Mouse (Mus musculus) testis, postnatal 14 days (tissue): ENCODE data around the gene Brinp2.
A peak's percentile ranks its signal among the peaks of the same experiment; 100 is the strongest.

Experiments used
- DNase-seq: peaks from one replicate; pipeline ENCODE4 v3.0.0; 2021; ENCODE audit warnings: low spot score

Brinp2 gene

DNA sequence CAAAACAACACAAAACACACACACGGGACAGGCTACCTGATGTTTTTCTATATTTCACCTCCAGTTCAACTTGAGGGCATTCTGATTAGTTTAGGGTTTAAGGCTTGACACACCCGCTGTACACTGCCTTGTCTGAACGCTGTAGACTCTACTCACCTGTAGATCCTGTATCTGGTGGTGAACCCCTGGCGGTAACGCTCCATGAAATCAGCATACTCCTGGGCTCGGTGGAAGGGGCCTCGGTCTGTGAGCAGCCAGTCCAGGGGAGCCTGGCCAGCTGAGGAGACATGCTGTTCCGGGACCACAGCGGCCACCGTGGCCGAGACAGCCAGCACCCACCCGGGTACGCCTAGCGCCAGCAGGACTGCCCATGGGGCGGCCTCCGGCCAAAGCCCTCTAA, 60.9 kb downstream of the Brinp2 start:
- DNase-seq = no peak

DNA sequence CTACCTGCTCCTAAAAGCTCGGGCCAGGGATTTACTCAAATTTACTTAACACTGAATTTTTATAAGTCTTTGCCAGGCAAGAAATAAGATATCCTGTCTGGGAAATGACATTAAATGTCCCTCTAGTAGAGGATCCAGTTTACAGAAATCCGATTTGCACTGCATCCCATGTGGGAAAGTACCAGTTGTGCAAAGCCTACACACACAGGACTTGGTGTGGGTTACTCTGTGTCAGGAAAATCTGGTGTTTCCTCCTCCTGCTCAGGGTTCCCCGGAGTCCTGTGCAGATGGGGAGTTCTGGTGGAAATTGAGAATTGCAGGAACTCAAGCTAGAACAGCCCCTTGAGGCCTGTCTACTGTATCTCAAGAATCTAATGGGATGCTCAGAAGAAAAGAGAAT, 70.9 kb downstream of the Brinp2 start:
- no peak for DNase-seq

DNA sequence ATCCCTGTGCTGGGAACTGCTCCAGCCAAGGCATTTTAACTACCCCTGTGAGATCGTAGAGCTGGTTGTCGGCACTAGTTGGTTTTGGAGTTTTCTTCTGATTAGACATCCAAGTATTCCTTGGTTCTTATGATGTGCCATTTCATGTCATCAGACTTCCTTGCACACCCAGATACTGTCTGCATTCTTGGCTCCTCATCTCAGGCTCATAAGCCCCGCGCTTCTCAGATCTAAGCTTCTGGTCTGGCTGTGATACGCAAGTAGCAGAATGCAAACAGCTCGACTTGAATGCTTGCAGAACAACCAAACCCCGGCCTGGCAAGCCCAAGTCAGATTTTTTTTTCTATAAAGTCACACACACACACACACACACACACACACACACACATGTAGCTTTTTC, 72.3 kb downstream of the Brinp2 start:
- DNase-seq = no peak

DNA sequence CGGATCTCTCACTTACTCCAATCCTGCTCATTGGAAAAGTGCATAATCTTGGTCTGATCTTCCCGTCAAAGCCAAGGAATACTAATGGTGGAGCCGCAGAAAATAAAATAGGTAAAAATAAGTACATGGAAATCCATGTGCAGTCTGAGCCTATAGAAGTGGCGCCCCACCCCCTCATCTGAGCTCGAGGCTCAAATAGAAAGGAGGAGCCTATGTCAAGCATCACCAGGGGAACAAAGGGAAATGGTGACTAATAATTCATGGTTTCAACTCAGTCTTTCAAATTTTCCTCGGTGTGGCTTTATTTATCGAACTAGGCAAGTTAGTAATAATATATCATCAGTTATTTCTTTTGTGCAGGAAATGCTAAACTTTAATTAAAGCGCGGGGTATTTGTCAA, 84.1 kb downstream of the Brinp2 start:
- no peak for DNase-seq

DNA sequence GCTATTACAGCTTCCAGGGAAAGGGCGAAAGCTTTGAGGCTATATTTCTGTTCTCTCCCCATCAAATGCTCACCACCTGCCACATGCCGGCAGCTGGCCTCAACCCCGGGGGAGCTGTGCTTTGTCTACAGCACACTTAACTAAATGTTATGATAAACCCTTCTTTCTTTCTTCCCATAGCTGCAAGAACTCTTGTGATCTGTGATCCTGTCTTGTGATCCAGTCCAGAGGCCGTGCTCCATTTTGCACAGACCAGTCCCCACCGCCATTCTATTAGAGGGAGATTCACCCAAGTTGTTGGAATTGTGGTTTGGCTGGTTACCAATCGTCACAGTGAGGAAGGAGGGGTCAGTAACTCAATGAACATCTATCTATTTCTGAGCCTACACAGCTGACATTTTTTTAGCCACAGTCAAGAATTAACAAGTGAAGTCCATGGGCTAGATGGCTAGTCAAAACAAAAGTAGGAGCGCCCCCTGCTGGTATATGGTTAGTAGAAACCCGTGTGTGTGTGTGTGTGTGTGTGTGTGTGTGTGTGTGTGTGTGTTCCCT, 89.0 kb downstream of the Brinp2 start:
- no peak for DNase-seq

DNA sequence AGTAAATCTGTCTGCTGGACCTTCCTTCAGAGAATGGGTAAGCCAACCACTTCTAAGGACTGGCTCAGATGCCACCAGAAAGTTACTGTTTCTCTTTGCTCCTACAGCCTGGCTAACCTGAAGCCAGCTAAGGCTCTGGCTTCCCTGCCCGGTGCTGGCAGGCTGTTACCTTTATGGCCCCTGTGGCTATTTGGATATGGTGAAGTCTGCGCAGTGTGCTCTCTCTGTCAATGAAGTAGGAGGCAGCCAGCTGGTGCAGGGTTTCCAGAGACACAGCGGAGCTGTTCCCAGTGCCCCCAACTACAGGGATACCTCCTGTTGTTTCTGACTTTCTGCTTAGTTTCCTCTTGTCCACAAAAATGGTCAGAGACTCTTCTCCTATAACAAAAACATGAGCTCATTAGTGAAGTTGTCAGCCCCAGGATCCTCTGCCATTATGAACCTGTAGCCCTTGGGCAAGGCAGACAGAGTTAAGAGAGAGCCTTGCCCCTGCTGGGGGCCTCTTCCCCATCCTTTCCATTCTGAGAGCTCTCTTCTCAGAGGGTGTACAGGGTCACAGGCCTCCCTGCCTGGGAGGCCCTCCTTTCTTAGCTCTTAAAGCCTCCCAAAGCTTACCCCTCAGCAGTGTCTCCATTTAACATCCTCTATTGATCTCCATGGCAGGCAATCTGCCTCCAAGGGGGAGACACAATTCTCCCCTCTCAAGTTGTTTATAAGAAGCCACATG, 89.7 kb downstream of the Brinp2 start:
- no peak for DNase-seq

DNA sequence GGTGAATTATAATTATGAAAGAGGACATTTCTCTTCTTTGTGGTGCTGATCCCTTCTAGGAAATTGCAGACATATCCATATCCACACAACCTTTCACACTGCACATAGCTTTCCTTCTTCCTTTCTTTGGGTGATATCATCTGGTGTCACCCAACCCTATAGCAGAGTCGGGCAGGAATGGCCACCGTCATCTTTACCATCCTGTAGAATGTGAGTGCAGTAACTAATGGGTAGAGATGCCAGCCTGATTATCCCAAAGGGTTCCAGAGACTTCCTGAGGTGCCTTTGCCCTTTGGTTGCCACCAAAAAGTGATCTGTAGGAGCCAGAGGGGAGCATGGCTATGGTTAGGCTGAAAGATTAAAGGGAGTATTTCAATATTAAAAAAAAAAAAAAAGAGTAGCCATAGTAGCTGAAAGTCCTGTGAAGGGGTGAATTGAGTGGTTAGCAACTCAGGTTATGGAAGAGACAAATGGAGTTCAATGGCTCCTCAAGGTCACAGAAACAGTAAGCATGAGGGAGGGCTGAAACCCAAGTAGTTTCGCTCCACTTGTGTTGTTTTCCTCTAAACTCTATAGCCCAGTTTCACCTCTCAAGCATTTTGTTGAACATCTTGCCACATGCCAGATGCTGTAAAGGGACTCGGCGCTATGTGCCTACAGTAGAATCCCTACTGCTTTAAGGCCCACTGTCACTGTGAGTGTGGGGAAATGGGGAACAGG, 96.5 kb downstream of the Brinp2 start:
- no peak for DNase-seq

DNA sequence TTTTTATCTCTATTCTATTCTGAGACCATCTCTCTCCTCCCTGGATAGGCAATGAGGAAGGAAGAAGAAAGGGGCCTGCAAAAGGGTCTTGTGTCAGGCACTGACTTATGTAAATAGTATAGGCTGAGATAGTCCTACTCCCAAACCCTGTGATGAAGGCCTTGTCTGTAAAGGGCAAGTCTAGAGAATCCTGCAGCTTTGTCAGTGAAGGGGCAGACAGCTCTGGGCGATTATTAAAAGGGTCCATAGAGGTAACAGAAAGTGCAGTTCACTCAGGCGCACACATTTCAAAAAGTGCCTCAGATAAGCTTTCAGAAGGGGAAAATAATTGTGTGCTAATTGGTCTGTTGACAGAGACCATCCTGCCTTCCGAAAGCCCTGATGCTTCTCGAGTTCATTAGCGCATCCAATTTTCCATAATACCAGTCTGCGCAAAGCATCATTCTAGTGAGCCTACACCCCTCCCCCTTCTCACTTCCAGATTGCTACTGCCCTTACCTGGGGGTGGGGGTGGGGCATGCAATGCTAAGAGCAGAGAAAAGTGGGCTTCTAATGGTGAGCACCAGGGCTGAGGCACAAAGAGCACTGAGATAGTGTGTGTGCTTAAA, 97.3 kb downstream of the Brinp2 start:
- no peak for DNase-seq

DNA sequence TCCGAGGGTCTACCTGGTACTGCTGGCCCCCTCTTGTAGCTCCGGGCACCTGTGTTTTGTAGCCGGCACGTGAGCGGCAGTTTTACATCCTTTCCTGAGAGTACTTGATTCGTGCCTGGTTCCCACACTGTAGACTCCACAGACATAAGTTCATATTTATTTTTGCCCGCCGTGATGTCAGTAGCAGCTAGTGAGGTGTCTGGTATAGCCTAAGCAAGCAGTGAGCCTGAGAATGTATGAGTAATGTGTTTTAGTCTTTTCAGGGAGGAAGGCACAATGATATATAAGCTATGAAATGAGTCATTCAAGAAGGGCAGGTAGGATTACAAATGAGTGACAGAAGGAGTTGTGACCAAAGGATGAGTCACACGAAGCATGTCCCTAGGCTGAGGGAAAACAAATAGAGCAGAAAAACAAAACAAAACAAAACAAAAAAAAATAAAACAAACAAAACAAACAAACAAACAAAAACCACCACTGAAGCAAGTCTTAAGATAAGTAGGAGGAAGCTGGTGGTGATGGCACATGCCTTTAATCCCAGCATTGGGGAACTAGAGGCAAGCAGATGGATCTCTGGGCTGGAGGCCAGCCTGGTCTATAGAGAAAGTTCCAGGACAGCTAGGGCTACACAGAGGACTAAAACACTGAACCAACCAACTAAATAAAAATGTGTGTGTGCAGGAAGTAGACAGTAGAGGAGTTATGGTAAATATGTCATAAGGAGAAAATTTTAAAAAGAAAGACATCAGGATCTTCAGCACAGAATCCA, 100.0 kb downstream of the Brinp2 start:
- no peak for DNase-seq

DNA sequence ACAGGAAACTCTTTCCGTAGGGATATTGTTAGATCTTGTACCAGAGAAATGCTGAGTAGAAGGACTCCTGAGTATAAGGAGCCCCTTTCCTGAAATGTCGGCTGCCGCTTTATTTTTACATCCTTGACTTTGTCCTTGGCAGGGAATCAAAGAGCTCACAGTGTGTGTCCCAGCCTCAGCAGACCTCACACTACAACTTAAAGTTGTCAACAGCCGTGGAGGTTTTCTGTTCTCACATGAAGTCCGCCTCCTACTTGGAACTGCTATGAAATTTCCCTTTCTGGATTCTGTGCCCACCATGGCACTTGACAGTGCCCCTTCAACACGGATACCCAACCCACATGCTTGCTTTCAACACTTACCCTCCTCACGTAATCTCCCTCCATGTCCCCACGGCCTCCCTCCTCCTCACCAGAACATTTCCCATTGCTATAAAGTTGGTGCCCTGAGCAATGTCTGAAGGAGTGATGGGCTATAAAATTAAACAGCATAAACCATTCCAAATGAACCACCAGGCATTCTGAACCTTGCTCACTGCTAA, 103.4 kb downstream of the Brinp2 start:
- no peak for DNase-seq

DNA sequence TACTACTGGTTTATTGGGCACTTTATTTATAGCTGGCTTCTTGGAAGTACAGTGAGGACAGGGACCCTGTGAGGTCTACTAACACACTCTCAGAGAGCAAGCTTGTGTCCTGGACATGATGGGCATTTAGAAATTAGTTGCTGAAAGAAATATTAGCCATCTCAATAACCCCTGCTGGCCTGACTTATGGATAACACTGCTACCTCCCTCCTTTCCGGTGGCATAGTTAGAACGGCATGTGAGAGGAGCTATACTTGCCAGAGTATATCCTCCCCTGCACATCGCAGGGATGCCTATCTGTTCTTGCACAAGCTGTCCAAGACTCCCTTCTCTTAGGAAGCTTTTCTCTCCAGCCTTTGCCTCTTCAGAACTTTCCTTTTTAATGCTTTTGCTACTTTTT, 107.9 kb downstream of the Brinp2 start:
- DNase-seq = no peak

DNA sequence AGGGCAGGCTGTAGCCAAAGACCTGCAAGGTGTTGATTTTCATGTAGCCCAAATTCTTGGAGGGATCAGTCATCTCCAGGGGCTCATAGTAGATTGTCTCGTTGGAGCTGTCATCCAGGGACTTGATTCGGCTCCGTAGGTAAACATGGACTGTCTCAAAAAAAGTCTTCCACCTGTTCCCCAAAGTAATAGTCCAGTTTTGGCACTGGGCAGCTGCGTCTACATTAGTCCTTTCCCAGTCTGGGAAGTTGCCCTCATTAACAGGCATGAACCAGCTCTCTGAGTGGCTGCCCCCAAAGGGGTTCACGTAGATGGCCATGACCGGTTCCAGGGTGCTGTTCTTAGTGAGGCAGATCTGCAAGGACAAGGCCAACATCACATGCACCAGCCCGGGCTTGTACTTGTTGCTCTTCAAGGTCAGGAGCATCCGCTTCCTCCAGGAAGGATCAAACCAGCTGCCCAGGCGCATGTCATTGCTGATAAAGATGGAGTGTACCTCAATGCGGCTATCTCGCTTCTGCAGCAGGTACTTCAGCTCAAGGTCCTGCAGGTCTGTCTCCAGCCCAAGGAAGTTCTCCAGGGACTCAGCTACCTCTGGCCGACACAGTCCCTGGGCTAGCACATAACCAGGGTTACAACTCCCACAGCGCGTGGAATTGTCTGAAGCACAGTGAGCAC, 109.5 kb downstream of the Brinp2 start:
- no peak for DNase-seq

DNA sequence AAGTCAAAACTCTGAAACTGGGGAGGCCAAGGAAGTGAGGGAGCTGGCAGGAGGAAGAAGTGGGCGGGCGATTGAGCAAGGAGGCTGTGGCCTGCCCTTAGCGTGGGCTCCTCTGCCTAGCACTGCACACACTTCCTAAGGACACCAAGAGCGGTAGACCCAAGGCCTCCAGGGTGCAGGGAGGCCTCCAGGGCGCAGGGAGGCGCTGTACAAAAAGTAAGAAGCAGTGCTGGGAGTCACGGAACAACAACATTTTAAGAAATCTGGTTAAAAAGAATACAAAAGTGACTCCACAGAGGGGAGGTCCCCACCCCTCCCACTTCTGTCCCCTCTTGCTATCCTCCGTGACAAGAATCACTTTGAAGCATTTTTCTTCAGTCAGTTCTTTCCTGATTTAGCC, 110.6 kb downstream of the Brinp2 start:
- peak; percentile 14 for DNase-seq

DNA sequence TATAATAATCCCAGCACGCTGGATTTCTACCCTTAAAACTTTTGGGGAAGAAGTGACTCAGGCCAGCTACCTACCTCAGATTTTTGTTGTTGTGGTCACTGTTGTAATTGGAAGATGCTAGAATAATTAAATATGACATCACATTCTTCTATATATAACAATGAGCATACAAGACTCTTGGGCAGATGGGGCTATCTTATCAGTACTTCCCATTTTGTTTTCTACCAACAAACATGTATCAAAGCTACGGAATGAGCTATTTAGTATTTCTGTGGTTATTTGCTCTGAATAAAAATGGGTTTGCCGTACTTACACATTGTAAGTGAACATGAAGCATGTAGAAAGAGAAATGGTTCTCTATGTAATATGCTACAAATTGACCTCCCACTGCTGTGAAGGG, 112.1 kb downstream of the Brinp2 start:
- no peak for DNase-seq

DNA sequence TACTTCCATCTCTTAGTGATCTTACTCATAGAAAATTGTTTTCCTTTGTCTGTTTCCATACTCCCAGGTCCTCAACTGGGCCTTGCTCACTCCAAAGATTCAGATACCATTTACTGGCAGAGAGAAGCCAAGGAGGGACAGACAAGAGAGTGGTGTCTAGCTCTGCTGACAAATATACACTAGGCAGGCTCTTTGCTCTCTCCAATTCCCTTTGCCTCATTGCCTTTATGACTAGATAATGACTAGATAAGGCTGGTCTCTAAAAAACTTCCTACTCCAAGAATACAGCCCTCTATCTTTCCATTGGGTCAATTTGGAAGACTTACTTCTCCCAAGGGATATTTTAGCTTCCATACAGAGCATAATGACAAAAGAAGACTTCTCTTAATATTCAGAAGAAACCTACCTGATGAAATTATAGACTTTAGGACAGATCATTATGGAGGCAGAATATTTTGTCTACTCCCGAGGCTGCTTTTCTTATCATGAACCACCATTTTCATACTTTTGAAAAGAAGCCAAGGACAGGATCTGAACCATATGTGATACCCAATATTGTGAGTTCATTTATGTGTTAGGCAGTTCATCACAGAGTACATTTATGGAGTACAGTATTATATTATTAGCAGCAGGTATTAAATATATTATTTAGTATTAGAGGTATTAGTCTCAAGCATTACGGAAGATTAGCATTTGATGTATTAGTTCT, 114.1 kb downstream of the Brinp2 start:
- DNase-seq = no peak

DNA sequence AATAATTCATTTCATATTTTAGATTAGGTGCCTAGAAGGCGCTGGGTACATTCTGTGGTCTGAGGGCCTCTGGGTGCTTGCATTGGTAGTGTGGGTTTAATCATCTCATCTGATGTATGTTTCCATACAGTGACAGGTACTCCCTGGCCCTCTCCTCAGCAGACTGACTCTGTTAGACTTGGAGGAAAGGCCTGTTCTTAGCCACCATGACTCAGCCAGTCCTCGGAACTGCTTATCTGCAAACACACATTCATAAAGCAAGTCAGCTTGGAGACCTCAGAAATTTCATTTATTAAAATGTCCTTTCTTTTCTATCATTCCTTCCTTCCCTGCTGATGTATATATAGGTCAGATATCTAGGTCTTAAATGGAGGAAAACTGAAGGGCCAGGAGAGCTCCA, 116.3 kb downstream of the Brinp2 start:
- DNase-seq = no peak

DNA sequence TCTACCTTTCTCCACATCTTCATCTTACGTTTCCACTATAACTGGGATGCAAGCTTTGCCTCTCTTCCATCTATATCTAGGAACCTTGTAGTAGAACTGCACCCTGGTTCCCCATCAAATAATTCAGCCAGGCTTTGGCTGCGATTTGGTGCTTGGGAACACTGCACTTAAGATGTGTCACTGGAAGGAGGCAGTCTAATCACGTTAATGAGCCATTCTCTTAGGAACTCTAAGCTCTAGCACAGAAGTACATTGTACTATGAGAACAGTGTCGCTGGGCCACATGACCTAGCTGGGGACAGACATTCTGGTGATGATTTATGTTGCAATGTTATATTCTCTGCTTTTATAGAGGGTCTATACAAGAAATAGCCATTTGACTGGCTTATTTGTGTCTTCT, 117.4 kb downstream of the Brinp2 start:
- DNase-seq = no peak

DNA sequence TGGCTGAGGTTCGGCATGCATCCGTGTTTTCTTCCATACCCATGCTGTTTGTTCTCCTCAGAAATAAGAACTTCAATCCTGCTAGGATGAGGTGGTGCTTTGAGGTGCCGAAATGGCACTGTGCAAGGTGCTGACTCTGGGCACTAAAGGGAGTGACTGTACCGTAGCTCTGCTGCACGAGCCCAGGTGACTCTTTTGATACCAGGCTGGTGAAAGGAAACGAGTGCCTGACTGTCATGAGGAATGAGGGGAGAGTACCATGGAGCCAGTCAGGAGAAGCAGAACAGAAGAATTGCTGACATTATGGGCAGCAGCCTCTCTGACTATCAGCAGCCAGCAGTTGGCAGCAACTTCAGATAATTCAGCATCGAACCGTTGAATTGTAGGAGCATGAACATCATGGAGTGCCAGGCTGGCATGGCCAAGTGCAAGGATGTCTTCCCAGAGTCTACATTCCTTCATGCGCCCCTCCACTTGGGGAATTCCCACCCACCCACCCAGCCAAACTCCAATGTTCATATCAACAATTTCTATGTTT, 127.4 kb downstream of the Brinp2 start:
- DNase-seq = no peak

DNA sequence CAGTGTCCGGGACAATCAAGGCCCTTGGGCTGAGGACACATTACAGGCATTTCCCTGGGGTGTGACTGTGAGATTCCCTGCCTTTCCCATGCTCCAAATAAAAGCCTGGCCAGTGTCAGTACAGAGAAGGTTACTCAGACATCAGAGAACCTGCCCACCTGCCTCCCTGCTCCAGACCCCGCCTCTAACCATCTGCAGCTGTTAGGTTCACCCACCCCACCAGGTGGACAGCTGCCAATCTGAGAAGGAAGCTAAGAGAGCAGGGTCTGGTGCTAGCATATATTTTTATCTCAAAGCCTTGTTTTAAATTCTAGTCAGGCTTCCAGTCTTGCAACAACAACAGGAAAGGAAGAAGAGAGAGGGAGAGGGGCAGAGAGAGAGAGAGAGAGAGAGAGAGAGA, 128.9 kb downstream of the Brinp2 start:
- DNase-seq = no peak

DNA sequence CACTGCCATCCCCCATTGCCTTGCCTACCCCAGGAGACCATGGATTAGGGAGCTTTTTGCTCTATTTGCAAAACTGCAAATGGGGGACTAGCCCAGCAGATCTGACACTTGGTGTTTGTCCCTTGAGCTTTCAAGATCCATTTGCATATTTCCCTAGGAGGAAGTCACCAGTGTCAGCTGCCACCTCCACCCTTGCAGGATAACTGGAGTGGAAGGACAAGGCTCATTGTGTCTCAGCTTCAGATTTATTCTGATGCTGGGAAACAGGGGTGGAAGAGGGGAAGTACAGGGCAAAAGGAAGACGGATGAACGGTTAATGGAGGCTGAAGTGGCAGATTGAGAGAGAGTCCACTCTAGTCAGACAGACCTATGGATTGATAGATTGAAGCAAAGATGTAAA, 129.4 kb downstream of the Brinp2 start:
- DNase-seq = no peak

DNA sequence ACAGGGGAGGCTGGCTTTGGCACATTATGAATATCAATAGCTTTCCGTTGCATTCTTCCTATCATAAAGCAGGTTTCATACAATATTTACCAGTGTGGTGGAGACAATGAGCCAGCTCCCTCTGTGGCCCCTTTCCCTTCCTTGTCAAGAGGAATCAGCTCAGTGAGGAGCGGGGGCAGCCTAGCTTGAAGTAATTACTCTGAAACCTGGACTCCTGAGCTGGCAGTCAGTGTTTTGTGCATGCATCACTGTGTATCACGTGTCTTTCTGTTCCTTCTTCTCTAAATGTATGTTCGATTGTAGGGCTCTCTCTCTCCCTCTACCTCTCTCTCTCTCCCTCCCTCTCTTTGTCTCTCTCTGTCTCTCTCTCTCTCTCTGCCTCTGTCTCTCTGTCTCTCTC, 135.1 kb downstream of the Brinp2 start:
- DNase-seq = no peak
